ENCODE assay signal across 1 mouse cellular context in the genomic region with DNA sequence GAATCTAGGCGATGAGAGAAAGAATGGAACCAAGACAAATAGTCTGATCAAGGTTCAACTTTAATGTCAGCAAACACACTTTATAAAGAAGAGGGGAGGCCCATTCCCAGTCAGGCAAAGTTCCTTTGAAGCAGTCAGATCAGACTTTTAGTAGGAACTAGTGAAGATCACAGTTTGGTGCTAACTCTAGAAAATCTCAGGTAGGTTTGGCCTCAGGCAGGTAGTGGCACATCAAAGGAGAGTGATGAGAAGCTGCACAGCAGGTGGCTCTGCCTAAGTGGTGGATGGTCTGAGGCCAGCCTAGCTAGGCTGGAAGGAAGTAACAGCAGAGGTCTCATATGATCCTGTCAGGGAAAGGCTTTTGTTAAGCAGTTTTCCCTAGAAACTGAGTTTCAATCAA. TPM values are rescaled to one million over a fixed set of nuclear protein-coding genes. Genes with fewer than 3 reads are reported as not detected.
"Had no signal": no experiment of that assay in that cellular context is flagged by ENCODE, and none has a peak within 500 bp of the region (broad histone marks: within the 10 kb centered on the region; RNA-seq: fewer than 3 reads in every experiment).

No protein-coding gene starts in this region.

RNA-seq across cellular contexts. Expression of gene Defa21, which starts 14.8 kb away (rescaled TPM):
- total RNA-seq: neutrophil, adult 5-6 weeks had no signal

RNA-seq across cellular contexts. Expression of gene Defa23, which starts 44.3 kb away (rescaled TPM):
- total RNA-seq: neutrophil, adult 5-6 weeks had no signal

RNA-seq across cellular contexts. Expression of gene Defa35, which starts 54.3 kb away (rescaled TPM):
- total RNA-seq: neutrophil, adult 5-6 weeks had no signal
